Mouse (Mus musculus) lung, embryonic 16.5 days (tissue): ENCODE results near the gene Dkc1. TPM values are rescaled to one million over a fixed set of nuclear protein-coding genes. Genes with fewer than 3 reads are reported as not detected.

ENCODE experiments used
- polyA plus RNA-seq: library from polyadenylated mRNA; unstranded; fragments of >200 nt; fragmentation: Nextera tagmentation; extraction: Ambion mirVana; gene quantifications from 2 replicates; pipeline ENCODE4 v1.2.1, GENCODE M21; 2015

The Dkc1 gene
- polyA plus RNA-seq, 1 experiment from 2014 or later = 108 TPM

Other genes starting within 250 kb of the Dkc1 start
- 8.1 and 9.8 TPM in 2 replicates for gene Gab3, start 10.4 kb upstream of the Dkc1 start, polyA plus RNA-seq
- gene Mpp1, start 35.2 kb downstream of the Dkc1 start, polyA plus RNA-seq = 77.3 and 82.5 TPM in 2 replicates
- not detected in 2 replicates for gene Smim9, start 67.9 kb downstream of the Dkc1 start, polyA plus RNA-seq